Mouse (Mus musculus): ENCODE data around the gene Macrod2.

Gene Macrod2

DNA sequence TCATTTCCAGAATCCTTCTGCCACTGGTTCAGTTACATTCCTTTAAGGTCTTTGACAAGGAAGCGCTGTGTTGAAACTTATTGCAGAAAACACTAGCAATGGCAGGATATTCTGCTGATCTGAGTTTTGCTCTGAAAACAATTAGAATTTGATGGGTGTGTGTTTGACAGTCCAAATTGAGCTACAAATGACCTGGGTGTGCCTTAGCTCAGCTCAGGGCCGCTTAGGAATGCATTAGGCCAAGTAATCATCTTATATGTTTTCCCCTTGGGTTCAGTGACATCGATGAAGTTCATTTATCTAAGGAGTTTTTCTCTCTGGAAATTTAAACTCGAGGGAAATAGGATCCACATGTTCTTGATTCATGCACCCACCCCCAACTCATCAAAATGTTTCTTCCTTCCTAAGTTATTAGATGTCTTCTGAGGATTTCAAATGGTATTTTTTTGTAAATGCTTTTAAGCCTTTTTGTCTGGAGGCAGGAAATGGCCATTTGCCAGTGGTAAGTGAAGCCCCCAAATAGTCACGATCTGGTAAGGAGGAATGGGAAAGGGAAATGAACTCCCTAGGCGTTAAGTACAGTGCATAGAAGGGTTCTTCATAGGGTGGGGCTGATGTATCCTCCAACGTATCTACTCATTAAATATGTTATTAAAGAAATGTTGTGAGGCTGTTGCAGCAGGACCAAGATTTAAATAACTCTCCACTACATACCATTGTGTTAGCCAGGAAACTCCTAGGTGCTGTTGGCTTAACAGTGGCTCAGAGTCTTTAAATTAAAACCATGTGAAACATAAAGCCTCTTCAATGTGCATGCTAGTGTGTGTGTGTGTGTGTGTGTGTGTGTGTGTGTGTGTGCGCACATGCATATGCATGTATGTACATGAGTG is 1430.7 kb downstream of the Macrod2 start:
- in situ Hi-C loops (cut with MboI, MseI): no loop called here

GRCm38 (mm10) chr2:141830496-141830895 is 1435.4 kb downstream of the Macrod2 start:
- in situ Hi-C loops (cut with MboI, MseI): no loop called here

GRCm38 (mm10) chr2:141831515-141831914 is 1436.4 kb downstream of the Macrod2 start:
- in situ Hi-C loops (cut with MboI, MseI): no loop called here

DNA sequence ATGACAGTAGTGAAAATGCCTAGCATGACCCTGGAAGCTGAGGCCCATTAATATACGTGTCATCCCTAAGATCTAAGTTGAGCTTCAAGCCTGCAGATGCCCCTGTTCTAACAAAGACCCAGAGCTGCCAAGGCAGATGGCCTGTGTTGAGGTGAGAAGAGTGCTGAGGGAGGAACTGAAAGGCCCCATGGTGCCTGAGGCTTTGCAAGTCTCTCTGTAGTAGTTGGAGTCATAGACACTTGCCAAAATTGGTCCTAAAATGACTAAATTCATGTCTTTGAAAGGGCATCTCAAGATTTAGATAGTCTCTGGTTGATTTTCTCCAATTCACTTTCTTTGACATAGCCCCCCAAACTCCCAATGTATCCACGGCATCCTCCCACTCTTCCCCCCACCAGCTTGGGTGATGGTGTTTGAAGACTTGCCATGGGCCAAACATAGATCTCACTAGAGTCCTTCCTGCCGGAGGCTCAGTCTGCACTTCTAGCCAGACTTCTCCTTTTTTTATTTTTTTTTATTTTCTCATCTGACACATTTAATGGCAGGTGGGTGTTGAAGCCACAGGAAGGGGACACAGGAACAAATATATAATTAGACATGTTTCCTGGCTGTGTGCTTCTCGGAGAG is 1439.2 kb downstream of the Macrod2 start:
- in situ Hi-C loops (cut with MboI, MseI): no loop called here

DNA sequence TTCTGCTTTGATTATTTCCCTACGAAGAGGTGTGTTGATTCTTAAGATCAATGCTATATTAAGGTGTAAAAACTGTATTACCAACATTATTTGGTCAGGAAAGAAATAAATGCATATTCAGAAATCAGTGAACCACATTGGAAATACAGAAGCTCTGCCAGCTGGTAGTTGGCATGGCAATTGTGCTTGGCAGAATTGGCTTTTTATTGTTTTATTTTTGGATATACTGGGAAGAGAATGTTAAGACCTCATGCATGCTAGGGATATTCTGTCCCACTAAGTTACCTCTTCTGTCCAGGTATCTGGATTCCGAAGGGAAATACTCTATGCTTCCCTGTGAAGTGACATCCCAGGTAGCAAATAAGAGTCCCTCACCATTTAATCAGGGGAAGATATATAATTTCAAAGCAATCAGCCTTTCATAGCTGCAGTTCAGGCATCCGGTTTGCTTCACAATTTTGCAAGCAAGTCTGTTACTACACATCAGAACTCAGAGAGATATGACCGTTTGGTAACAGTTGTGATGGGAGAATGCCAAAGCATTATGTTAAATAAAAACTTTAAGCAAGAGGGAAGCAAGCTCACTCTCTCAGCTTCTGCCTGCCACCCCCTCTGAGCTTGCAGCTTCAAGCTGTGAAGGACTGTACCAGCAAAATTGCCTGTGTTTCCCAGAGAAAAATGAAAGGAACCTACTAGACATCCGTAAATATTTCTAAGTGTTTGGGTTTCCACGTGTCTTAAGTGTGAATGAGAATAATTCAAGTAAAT is 1449.5 kb downstream of the Macrod2 start:
- in situ Hi-C loops (cut with MboI, MseI): loop anchor here in 1 of 2 experiments (10.0 kb wide), 1 partner anchor 340 kb away; no protein-coding TSS in a partner anchor

GRCm38 (mm10) chr2:141859220-141859619 is 1464.1 kb downstream of the Macrod2 start:
- in situ Hi-C loops (cut with MboI, MseI): no loop called here

DNA sequence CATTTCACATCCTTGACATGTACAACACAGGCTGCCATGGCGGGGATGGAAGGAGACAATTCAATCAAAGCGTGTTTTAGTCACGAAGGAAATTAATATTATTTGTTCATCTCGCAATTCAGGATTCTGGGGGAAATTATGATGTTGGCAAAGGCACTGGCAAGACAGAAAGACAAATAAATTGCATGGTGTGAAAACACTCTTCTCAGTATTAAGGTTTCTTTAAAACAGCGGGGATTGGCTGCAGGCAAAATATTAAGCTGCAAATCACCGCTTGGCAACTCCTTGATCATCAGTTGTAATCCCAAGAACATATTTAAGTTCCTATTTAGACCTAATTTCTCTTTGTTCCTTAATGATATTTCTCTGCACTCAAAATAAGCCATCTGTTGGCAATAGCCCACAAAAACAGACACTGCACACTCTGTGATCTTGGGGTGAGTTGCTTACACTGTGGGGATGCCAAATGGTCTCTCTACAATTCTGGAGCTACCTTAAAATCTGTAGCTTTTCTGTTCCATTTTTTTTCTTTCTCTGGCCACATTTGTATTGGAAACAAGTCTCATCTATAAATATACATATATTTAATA is 1466.7 kb downstream of the Macrod2 start:
- in situ Hi-C loops (cut with MboI, MseI): no loop called here

- in situ Hi-C loops (cut with MboI, MseI): no loop called here
Measured at GRCm38 (mm10) chr2:141862531-141863265, 1467.6 kb downstream of the Macrod2 start.

DNA sequence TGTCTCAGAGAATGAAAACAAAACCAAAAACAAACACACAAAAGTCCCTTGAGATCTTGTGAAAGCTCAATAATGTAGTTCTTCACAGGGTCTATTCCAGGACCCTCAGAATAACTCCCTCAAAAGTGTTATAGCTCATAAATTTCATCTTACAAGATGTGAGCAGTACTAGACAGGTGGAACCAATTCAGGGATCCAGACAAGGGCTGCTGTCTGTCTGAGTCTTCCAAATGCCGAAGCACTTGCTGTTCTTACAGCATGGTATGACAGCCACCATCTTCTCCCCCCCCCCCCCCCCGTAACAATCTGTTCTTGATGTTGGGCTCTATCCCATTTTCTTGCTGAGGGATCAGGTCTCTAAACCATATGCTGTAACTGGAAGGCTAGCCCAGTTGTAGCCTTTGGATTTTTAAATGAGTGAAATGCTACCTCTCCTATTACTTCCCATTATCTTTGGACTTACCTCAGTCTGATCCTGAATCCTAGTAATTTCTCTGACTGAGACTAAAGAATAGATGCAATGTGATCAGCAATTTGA is 1468.6 kb downstream of the Macrod2 start:
- in situ Hi-C loops (cut with MboI, MseI): no loop called here

DNA sequence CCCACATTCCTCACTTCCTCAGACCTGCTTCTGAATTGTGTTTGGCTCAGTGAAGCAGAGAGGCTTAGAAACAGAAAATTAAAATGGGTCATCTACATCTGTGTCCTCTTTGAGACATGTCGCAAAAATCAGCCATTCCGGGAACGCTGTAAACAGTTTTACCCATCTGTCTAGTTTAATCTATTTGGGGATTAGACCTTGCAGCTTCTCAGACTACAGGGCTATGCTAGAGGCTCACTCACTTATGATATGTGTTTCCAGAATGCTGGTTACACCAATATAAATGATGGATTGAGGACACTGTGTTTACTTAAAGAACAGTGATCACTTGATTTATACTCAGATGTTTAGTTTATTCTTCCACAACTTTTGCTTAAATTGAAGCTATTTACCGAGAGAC is 1475.8 kb downstream of the Macrod2 start:
- in situ Hi-C loops (cut with MboI, MseI): no loop called here

DNA sequence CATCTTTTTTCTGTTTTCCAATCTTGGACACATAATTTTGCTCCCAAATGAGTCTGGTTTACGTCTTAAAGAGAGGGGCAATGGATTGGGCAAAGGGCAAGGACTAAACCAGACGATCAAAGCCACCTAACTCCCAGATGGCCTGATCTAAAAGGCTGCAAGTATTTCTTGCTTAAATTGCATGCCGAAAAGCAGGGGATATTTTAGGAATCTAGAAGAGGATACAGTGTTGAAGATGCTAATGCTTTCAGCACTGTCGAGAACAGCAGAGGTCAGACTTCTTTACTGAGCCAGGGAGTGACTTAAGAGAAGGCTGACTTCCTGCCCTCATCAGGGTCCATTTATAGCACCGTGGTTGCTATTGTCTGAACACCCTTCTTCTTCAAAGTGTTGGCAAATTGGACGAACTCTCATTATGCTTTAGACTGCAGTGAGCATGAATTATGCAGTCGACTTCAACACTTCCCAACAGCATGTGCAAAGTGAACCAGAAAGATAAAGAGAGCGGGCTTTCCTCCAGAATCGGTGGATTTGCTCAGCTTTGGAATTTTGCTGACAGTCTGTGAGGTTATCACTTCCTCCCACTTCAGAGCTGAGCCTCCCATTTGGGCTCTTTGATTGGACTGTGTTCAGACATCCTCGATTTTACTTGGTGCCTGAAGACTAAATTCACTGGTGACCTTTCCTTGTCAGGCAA is 1481.2 kb downstream of the Macrod2 start:
- in situ Hi-C loops (cut with MboI, MseI): no loop called here

DNA sequence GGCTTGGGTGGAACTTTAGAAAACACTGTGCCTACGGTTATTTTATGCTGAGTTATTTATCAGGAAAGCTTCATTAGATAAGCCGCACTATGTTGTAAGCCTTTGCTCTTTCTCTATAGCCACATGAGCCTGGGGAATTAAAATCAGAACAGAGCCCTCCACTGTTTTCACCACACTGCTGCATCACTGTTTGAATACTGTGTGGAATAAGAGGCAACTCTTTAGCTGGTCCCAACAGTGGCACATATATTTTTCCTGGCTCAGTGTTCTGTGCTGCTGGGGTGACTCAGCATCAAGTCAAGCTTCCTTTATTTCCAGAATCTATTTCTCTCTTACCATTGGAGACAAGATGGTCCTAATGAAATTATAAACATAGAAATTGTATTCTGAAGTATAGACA is 1481.8 kb downstream of the Macrod2 start:
- in situ Hi-C loops (cut with MboI, MseI): no loop called here

- in situ Hi-C loops (cut with MboI, MseI): no loop called here
Measured at GRCm38 (mm10) chr2:141878473-141878872, 1483.4 kb downstream of the Macrod2 start.

GRCm38 (mm10) chr2:141879711-141880110 is 1484.6 kb downstream of the Macrod2 start:
- in situ Hi-C loops (cut with MboI, MseI): no loop called here

GRCm38 (mm10) chr2:141886694-141887474 is 1491.8 kb downstream of the Macrod2 start:
- in situ Hi-C loops (cut with MboI, MseI): no loop called here

DNA sequence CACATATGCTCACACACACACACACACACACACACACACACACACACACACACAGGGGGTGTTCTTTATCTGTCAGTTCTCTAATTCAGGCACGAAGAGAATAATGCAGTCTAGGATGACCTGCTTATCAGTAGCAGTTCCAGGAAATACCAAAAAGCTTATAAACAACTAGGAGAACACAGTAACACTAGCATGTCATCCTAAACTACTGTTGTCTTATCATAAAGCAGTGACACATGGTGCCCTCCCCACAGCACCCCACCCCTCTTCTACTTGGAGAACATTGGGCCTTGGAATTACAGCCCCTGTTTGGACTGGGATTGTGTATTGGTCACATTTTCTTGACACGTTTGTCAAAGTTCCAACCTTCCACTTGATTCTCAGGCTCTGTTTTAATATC is 1494.4 kb downstream of the Macrod2 start:
- in situ Hi-C loops (cut with MboI, MseI): no loop called here

DNA sequence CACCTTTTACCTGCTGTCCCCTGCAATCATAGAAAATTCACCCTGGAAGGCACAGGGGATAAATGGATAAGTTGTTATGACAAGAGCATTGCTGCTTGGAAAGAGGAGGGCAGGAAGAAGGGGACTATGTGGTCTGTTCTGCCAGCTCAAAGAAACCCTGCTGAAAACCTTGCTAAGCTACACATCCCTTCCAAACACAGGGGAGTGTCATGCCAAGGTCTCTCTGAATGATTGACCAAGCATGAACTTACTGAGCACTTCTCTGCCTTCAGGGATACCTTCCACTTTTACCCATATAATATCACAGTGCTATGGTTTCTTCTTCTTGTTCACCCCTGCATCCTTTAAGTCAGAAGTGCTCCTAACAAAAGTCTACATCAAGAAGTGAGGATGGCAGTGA is 1502.8 kb downstream of the Macrod2 start:
- in situ Hi-C loops (cut with MboI, MseI): no loop called here

DNA sequence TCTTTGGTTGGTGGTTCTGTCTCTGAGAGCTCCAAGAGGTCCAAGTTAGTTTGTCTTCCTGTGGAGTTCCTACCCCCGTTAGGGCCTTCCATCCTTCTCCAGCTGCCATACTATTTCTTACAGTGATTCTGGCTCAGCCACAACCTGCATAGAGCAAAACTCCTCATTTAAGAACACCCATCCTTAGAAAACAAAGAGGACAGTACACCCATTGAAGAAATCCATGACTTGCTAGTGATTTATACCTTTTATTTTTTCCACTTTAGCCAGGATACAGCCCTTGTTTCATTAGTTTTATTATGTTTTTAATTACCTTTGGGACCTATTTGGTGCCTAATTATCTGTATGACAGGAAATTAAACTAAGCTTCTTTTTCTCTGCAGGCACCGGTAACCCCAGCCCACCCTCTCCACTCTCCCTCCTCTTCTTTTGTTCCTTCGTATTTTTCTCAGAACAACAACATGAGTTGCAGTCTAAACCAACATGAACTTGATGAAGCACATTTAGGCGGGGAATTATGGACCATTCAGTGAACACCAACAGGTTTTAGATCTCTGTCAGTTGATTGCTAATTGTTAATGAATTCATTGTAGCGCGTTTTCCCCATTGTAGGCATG is 1516.8 kb downstream of the Macrod2 start:
- in situ Hi-C loops (cut with MboI, MseI): no loop called here

GRCm38 (mm10) chr2:141913486-141913885 is 1518.4 kb downstream of the Macrod2 start:
- in situ Hi-C loops (cut with MboI, MseI): no loop called here
